Mouse (Mus musculus) kidney, embryonic 14.5 days (tissue): Measurements from ENCODE around the gene 1700023F06Rik. TPM values are rescaled to one million over a fixed set of nuclear protein-coding genes. Genes with fewer than 3 reads are reported as not detected.

Source experiments
- ATAC-seq: fragments of 200-750 bp; cut with Nextera tagmentation; 2 replicates; pipeline ENCODE4 v1.8.0; 2017; ENCODE audit warnings: moderate number of reproducible peaks, mild to moderate bottlenecking, moderate TSS enrichment, moderate library complexity; ENCODE audit not compliant: low FRiP score, low TSS enrichment
- H3K27ac ChIP-seq: fragments of 300-500 bp; sonication (generic); 2 replicates; pipeline ENCODE4 v1.5.1; 2014; ENCODE audit warnings: low read depth, mild to moderate bottlenecking, low read length, moderate library complexity, mixed read lengths
- H3K27me3 ChIP-seq: fragments of 300-500 bp; sonication (generic); 2 replicates; pipeline ENCODE4 v1.6.1; 2014; ENCODE audit warnings: mild to moderate bottlenecking, low read length; ENCODE audit not compliant: control insufficient read depth, insufficient read depth
- H3K36me3 ChIP-seq: fragments of 300-500 bp; sonication (generic); 2 replicates; pipeline ENCODE4 v1.6.1; 2014; ENCODE audit warnings: low read length, mixed read lengths; ENCODE audit not compliant: control insufficient read depth, insufficient read depth
- H3K4me1 ChIP-seq: fragments of 300-500 bp; sonication (generic); 2 replicates; pipeline ENCODE4 v1.6.1; 2014; ENCODE audit warnings: low read length, mixed read lengths; ENCODE audit not compliant: control insufficient read depth, insufficient read depth
- H3K4me2 ChIP-seq: fragments of 300-500 bp; sonication (generic); replicated peaks from 2 replicates; pipeline ENCODE4 v1.6.1; 2014; ENCODE audit warnings: low read depth, mild to moderate bottlenecking, low read length
- H3K4me3 ChIP-seq: fragments of 300-500 bp; sonication (generic); 2 replicates; pipeline ENCODE4 v1.5.1; 2014; ENCODE audit warnings: mild to moderate bottlenecking, low read length
- H3K9ac ChIP-seq: fragments of 300-500 bp; sonication (generic); 2 replicates; pipeline ENCODE4 v1.6.1; 2014; ENCODE audit warnings: low read depth, mild to moderate bottlenecking, low read length, moderate library complexity
- H3K9me3 ChIP-seq: fragments of 300-500 bp; sonication (generic); 2 replicates; pipeline ENCODE4 v1.6.1; 2016; ENCODE audit warnings: low read length; ENCODE audit not compliant: control insufficient read depth
- WGBS: fragments of 180-500 bp; shearing (Covaris S2); extraction: QIAGEN DNeasy Blood & Tissue Kit; methylation state at CpG from one replicate; pipeline ENCODE4 v1.1.7; 2014; 5-methylcytosine and 5-hydroxymethylcytosine counted together
- polyA plus RNA-seq: library from polyadenylated mRNA; unstranded; fragments of >200 nt; fragmentation: Nextera tagmentation; extraction: Ambion mirVana; gene quantifications from 2 replicates; pipeline ENCODE4 v1.2.1, GENCODE M21; 2014

1700023F06Rik gene
- polyA plus RNA-seq, 1 experiment from 2014 or later, result 0.26 TPM

DNA sequence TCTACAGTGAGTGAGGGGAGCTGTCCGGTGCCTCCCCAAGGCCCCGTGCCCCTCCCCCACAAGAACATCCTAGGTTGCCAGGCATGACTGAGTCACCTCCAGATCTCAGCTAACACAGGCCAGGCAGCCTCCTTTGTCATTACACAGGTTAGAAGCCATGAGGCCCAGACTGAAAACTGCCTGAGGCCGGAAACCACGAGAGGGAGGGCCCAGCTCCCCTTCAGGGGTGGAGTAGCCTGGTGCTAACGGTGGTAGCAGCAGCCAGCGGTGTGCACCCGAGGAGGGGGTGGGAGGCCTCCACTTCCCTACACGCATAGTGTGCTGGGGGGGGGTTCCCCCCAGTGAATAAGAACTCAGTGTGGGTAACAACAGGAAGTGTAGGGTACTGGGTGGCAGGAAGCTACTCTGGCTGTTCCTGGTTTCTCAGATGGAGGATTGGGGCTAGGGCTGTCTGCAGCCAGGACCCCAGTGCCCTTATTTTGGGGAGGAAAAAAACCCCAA lies 33.4 kb downstream of the 1700023F06Rik start:
- Histone ChIP-seq H3K9ac (no peak overlapping the region), H3K27ac (no peak overlapping the region), H3K27me3 (peaks cover 29% of the 10 kb centered on the region), H3K4me1 (peaks cover 19% of the 10 kb centered on the region), H3K4me2 (no peak overlapping the region), H3K36me3 (no peaks in the 10 kb centered on the region), H3K4me3 (no peak overlapping the region), H3K9me3 (no peaks in the 10 kb centered on the region)
- ATAC-seq, result 0 out of 2 replicates have a peak, but pooled peaks have one; percentile 29
- WGBS, result 24% methylated on average over 8 of the region's 8 CpGs

DNA sequence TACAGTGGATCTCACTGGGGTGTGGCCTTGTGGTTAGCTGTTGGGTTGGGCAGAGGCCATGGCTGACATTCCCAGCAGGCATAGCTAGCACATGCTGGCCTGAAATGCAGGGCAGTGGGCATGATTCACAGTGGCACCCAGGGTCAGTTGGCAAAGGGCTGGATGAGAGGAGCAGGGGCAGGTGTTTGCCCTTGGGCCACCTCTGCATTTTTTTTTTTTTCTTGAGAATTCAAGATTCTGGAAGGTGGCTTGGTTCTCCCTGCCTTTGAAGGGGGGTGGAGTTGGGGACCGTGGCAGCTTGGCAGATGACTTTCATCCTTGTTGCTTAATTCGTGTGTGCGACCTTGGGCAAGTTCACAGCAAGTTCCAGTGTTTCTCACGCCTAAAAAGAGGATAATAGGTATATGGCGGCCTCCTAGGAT lies 33.9 kb downstream of the 1700023F06Rik start:
- Histone ChIP-seq H3K27me3 (peaks cover 34% of the 10 kb centered on the region), H3K9me3 (no peaks in the 10 kb centered on the region), H3K36me3 (no peaks in the 10 kb centered on the region), H3K4me3 (no peak overlapping the region), H3K27ac (no peak overlapping the region), H3K4me2 (no peak overlapping the region), H3K9ac (no peak overlapping the region), H3K4me1 (peaks cover 19% of the 10 kb centered on the region)
- ATAC-seq, result no peak
- WGBS, result 74% methylated on average over 5 of the region's 5 CpGs

DNA sequence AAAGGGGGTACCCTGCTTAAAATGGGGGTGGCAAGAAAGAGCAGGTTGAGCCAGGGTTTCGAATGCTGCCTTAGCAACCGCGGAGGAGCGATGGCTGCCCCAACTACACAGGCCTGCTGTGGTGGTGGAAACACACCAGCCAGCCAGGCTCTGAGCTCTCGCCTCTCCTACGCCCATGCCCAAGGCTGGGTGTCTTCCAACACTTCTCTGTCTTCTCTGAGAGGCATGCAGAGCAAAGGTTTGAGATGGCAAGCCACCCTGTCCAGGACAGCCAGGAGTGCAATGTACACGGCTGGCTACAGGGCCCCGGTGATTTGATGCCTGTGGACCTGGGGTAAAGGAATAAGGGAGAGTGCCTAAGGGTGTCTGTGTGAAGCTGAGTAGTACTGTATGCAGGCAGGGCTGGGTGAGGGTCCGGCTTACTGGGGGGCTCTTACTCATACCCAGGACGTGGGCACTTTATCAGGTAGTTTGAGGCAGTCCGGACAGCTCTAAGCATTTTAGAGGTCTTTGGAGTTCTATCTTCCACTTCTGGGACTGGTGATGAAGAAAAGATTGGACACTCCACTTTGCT lies 34.5 kb downstream of the 1700023F06Rik start:
- Histone ChIP-seq H3K4me1 (peaks cover 19% of the 10 kb centered on the region), H3K4me2 (no peak overlapping the region), H3K36me3 (no peaks in the 10 kb centered on the region), H3K27me3 (peaks cover 36% of the 10 kb centered on the region), H3K9ac (no peak overlapping the region), H3K9me3 (no peaks in the 10 kb centered on the region), H3K4me3 (no peak overlapping the region), H3K27ac (no peak overlapping the region)
- WGBS, result 90% methylated on average over 11 of the region's 11 CpGs
- no peak for ATAC-seq

DNA sequence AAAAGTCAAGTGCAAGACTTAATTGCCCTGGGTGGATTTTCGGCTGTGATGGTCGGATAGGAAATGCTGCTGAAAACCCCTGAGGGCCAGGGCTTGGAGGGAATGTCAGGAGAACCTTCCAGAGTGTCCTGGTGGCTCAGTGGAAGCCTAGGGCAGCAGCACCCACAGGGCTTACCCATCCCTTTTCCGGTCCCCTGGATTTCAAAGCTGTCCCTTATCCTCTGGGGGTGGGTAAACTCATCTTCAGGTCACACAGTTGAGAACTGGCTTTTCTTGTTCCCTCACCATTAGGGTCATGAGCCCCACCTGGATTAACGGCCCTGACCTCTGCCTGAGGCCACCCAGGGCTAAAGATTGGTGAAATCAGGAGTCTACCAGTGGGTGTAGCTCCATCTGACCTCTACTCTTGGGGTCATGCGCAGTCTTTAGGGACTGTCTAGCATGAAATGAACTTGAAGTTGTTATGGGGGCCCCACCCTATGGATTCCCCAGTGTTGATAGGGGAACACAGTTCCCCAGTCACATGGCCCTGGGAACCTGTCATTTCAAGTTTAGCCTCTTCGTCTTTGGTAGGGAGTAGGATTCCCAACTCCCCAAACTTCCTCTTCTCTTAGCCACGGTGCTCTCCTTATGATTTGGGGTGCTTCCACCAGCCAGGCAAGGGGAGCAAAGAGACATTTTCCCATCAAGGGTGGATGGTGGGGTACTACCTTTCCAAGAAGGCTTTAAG lies 35.2 kb downstream of the 1700023F06Rik start:
- no peaks in the 10 kb centered on the region for H3K36me3 ChIP-seq
- H3K9me3 ChIP-seq, result no peaks in the 10 kb centered on the region
- no peak overlapping the region for H3K4me2 ChIP-seq
- H3K27me3 ChIP-seq, result peaks cover 36% of the 10 kb centered on the region
- 83% methylated on average over 7 of the region's 7 CpGs for WGBS
- no peak for ATAC-seq
- H3K4me3 ChIP-seq, result no peak overlapping the region
- no peak overlapping the region for H3K9ac ChIP-seq
- H3K4me1 ChIP-seq, result peaks cover 19% of the 10 kb centered on the region
- H3K27ac ChIP-seq, result no peak overlapping the region

DNA sequence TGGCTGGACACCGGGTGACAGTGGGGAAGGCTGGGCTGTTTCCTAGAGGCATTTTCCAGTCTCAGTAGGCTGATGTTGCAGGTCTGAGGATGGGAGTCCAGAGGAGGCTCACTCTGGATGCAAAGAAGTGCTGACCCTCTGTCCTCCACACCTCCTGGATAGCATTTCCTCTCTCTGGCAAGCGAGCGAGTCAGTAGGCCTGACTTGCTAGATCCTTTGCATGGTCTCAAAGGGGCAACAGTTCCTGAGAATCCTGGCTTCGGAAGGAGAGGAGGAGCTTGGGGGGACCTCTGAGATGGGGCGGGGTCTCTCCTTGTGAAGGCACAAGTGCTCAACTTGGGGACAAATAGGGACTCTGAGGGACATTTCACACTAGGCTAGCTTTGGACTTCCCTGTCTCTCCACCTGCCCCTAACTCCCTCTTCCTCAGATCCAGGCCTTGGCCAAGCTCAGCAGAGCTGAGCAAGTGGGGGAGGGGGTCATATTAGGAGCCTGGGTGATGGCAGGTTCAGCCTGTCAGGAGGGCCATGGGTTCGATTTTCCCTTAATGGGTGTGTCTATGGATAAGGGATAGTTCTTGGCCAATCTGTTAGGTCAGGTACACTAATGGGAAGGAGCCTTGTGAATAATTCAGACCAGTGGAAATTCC lies 35.8 kb downstream of the 1700023F06Rik start:
- Histone ChIP-seq H3K27me3 (peaks cover 36% of the 10 kb centered on the region), H3K36me3 (no peaks in the 10 kb centered on the region), H3K4me2 (no peak overlapping the region; the same call in 1 of the 2 replicates), H3K4me3 (no peak overlapping the region), H3K4me1 (peaks cover 19% of the 10 kb centered on the region), H3K9ac (no peak overlapping the region), H3K27ac (no peak overlapping the region), H3K9me3 (no peaks in the 10 kb centered on the region)
- 58% methylated on average over 6 of the region's 6 CpGs for WGBS
- no peak for ATAC-seq

DNA sequence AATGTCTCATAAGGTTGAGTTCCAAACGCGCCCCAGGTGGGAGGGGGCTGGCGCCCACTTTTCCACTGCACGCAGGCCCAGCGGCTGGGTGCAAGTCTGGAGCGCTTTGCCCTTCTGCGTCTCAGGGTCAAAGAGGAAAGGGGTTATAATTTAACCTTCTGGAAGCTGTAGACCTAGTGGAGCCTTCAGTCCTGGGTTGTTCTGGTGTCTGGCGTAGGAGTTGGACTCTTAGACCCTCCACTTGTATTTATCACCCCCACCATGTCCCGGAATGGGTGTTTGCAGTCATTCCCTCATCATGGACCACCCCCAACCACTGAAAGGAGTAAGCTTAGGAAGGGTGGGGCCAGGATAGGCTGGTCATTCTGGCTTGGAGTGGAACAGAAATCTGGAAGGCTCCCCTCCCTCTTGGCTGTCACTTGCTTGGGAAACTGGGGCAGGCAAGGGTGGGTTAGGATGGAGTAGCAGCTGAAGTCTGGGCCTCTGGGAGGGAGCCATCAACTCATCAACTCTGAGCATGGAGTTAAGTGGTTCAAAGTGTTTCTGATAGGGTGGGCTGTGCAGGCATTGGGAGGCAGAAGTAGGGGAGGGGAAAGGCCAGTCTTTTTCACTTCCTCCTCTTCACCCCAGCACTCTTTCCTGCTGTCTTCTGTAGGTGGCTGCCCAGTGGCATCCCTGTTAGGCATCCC lies 36.5 kb downstream of the 1700023F06Rik start:
- Histone ChIP-seq H3K36me3 (no peaks in the 10 kb centered on the region), H3K27ac (no peak overlapping the region), H3K9ac (no peak overlapping the region), H3K9me3 (no peaks in the 10 kb centered on the region), H3K4me1 (peaks cover 19% of the 10 kb centered on the region), H3K4me2 (peak overlapping the region; percentile 99), H3K4me3 (peak overlapping the region; percentile 63), H3K27me3 (peaks cover 36% of the 10 kb centered on the region)
- 22% methylated on average over 9 of the region's 9 CpGs for WGBS
- ATAC-seq, result no peak

DNA sequence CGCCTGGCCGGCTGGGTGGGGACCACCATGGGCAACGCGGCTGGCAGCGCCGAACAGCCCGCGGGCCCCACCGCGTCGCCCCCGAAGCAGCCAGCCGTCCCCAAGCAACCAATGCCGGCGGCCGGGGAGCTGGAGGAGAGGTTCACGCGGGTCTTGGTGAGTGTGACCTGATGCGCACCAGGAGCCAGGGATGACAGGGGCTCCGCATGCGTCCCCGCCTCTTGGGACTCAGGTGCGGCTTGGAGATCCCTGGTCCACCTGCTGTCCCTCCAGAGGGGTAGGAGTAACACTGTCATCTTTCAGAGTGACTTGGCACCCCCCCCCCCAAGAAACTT lies 37.1 kb downstream of the 1700023F06Rik start:
- Histone ChIP-seq H3K9me3 (no peaks in the 10 kb centered on the region), H3K27ac (peak overlapping the region; percentile 4; the same call in 1 of the 2 replicates), H3K4me2 (peak overlapping the region; percentile 99), H3K27me3 (peaks cover 36% of the 10 kb centered on the region), H3K4me1 (peaks cover 19% of the 10 kb centered on the region), H3K4me3 (peak overlapping the region; percentile 63), H3K9ac (peak overlapping the region; percentile 69), H3K36me3 (no peaks in the 10 kb centered on the region)
- ATAC-seq, result no peak
- 2% methylated on average over 23 of the region's 23 CpGs for WGBS

DNA sequence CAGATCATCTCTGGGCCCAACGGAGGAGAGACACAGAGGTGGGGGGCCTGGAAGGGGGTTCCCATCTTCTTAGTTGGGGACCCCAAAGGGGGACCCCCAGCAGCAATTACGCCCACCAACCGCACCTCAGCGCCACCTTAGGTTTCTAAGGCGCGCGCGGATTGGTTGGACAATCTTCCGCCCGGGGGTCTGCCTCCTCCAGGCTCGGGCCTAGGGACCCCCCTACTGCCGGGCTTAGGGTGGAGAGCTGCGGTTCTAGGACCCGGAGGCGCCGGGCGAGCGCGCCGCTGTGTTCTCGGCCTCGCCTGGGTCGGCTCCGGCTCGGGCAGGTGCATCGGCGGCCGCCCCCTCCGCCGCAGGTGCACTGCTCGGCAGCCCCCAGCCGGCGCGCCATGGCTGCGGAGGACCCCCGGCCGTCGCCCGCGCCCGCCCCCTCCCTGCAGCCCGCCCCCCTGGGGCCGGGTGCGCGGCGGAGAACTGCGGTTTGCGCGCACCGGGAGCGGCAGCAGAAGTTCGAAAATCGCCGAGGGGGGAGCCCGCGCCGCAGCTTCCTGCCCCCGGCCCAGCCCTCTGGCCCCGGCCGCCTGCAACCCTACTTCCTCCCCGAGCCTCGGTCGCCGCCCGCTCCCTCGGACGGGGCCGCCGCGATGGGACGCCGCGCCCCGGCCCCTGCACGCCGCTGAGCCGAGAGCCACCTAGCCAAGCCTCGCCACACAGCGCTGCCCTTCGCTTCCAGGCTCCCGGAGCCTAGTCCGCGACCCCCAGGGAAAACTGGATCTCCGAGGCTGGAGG lies 37.7 kb downstream of the 1700023F06Rik start, which contains the start of gene Fmnl1:
Gene Fmnl1 (plus strand): TSS at position 614 of the 792 bp plus-strand sequence.
- H3K36me3 ChIP-seq, result no peaks in the 10 kb centered on the region
- peak; percentile 42; the same call in 1 of the 2 replicates for ATAC-seq
- H3K9me3 ChIP-seq, result no peaks in the 10 kb centered on the region
- under 1% methylated on average over 64 of the region's 84 CpGs for WGBS
- H3K27me3 ChIP-seq, result peaks cover 36% of the 10 kb centered on the region
- peak within 1 kb of the TSS; percentile 63 for H3K4me3 ChIP-seq
- peak within 1 kb of the TSS; percentile 69 for H3K9ac ChIP-seq
- H3K4me2 ChIP-seq, result peak within 1 kb of the TSS; percentile 99
- peak within 1 kb of the TSS; percentile 4; the same call in 1 of the 2 replicates for H3K27ac ChIP-seq
- peaks cover 13% of the 10 kb centered on the region for H3K4me1 ChIP-seq
